Mouse (Mus musculus): ENCODE data around the gene Tmem221.

Gene Tmem221

GRCm38 (mm10) chr8:71596384-71596783 lies 37.7 kb upstream of the Tmem221 start:
- peaks cover 45% of the 10 kb centered on the region for H3K4me1 ChIP-seq (replicated peaks; ENCODE audit: low read depth, low read length)
- no peak; the same call in 1 of the 2 replicates for TF ChIP-seq CTCF (conservative IDR thresholded peaks at IDR 0.05; ENCODE audit: low read length)
- no peaks in the 10 kb centered on the region for H3K9me3 ChIP-seq (ENCODE audit: low read length)
- no peak overlapping the region; the same call in 1 of the 2 replicates for H3K4me3 ChIP-seq (replicated peaks; ENCODE audit: low read length)
- peaks cover 52% of the 10 kb centered on the region for H3K36me3 ChIP-seq (ENCODE audit: insufficient read depth, low read length)
- peaks cover 38% of the 10 kb centered on the region for H3K27me3 ChIP-seq (ENCODE audit: insufficient read depth, low read length)

GRCm38 (mm10) chr8:71595862-71596261 lies 37.2 kb upstream of the Tmem221 start:
- TF ChIP-seq CTCF (conservative IDR thresholded peaks at IDR 0.05; ENCODE audit: low read length) (no peak; the same call in 1 of the 2 replicates), NANOG (IDR thresholded peaks at IDR 0.05; ENCODE audit: borderline replicate concordance, low read length) (no peak), POU5F1 (IDR thresholded peaks at IDR 0.05; ENCODE audit: borderline replicate concordance, low read length) (no peak)
- Histone ChIP-seq H3K4me1 (replicated peaks; ENCODE audit: low read depth, low read length) (peaks cover 51% of the 10 kb centered on the region), H3K36me3 (ENCODE audit: insufficient read depth, low read length) (peaks cover 52% of the 10 kb centered on the region), H3K4me3 (replicated peaks; ENCODE audit: low read length) (no peak overlapping the region; the same call in 1 of the 2 replicates), H3K27me3 (ENCODE audit: insufficient read depth, low read length) (peaks cover 37% of the 10 kb centered on the region), H3K9me3 (ENCODE audit: low read length) (no peaks in the 10 kb centered on the region)

GRCm38 (mm10) chr8:71594324-71594722 lies 35.7 kb upstream of the Tmem221 start:
- H3K4me1 ChIP-seq (replicated peaks; ENCODE audit: low read depth, low read length), result peaks cover 63% of the 10 kb centered on the region
- H3K9me3 ChIP-seq (ENCODE audit: low read length), result no peaks in the 10 kb centered on the region
- H3K27me3 ChIP-seq (ENCODE audit: insufficient read depth, low read length), result peaks cover 24% of the 10 kb centered on the region
- TF ChIP-seq NANOG (IDR thresholded peaks at IDR 0.05; ENCODE audit: borderline replicate concordance, low read length) (no peak), POU5F1 (IDR thresholded peaks at IDR 0.05; ENCODE audit: borderline replicate concordance, low read length) (no peak), CTCF (conservative IDR thresholded peaks at IDR 0.05; ENCODE audit: low read length) (no peak)
- no peak overlapping the region for H3K4me3 ChIP-seq (replicated peaks; ENCODE audit: low read length)
- peaks cover 38% of the 10 kb centered on the region for H3K36me3 ChIP-seq (ENCODE audit: insufficient read depth, low read length)

GRCm38 (mm10) chr8:71593556-71594323 lies 35.1 kb upstream of the Tmem221 start:
- Histone ChIP-seq H3K27me3 (ENCODE audit: insufficient read depth, low read length) (peaks cover 18% of the 10 kb centered on the region), H3K9me3 (ENCODE audit: low read length) (no peaks in the 10 kb centered on the region), H3K4me3 (replicated peaks; ENCODE audit: low read length) (peak overlapping the region; percentile 95), H3K36me3 (ENCODE audit: insufficient read depth, low read length) (peaks cover 32% of the 10 kb centered on the region), H3K4me1 (replicated peaks; ENCODE audit: low read depth, low read length) (peaks cover 69% of the 10 kb centered on the region)
- no peak for TF ChIP-seq NANOG (IDR thresholded peaks at IDR 0.05; ENCODE audit: borderline replicate concordance, low read length)

GRCm38 (mm10) chr8:71592374-71593170 lies 33.9 kb upstream of the Tmem221 start:
- TF ChIP-seq NANOG (IDR thresholded peaks at IDR 0.05; ENCODE audit: borderline replicate concordance, low read length), result no peak
- no peak for TF ChIP-seq CTCF (conservative IDR thresholded peaks at IDR 0.05; ENCODE audit: low read length)
- TF ChIP-seq POU5F1 (IDR thresholded peaks at IDR 0.05; ENCODE audit: borderline replicate concordance, low read length), result no peak
- Histone ChIP-seq H3K36me3 (ENCODE audit: insufficient read depth, low read length) (peaks cover 34% of the 10 kb centered on the region), H3K4me1 (replicated peaks; ENCODE audit: low read depth, low read length) (peaks cover 75% of the 10 kb centered on the region), H3K4me3 (replicated peaks; ENCODE audit: low read length) (peak overlapping the region; percentile 95), H3K9me3 (ENCODE audit: low read length) (no peaks in the 10 kb centered on the region), H3K27me3 (ENCODE audit: insufficient read depth, low read length) (peaks cover 11% of the 10 kb centered on the region)

- H3K9me3 ChIP-seq (ENCODE audit: low read length), result no peaks in the 10 kb centered on the region
- peaks cover 30% of the 10 kb centered on the region for H3K36me3 ChIP-seq (ENCODE audit: insufficient read depth, low read length)
- peaks cover 71% of the 10 kb centered on the region for H3K4me1 ChIP-seq (replicated peaks; ENCODE audit: low read depth, low read length)
- TF ChIP-seq CTCF (conservative IDR thresholded peaks at IDR 0.05; ENCODE audit: low read length), result no peak
- TF ChIP-seq POU5F1 (IDR thresholded peaks at IDR 0.05; ENCODE audit: borderline replicate concordance, low read length), result no peak
- no peak for TF ChIP-seq NANOG (IDR thresholded peaks at IDR 0.05; ENCODE audit: borderline replicate concordance, low read length)
- peaks cover 4% of the 10 kb centered on the region; the same call in 1 of the 2 replicates for H3K27me3 ChIP-seq (ENCODE audit: insufficient read depth, low read length)
- H3K4me3 ChIP-seq (replicated peaks; ENCODE audit: low read length), result peak within 1 kb of the TSS; percentile 95
Observed at GRCm38 (mm10) chr8:71591471-71592373, 33.1 kb upstream of the Tmem221 start, which contains the start of gene Pgls. Gene Pgls, plus strand, starts transcription at chr8:71592176.

- no peaks in the 10 kb centered on the region for H3K9me3 ChIP-seq (ENCODE audit: low read length)
- no peak for TF ChIP-seq POU5F1 (IDR thresholded peaks at IDR 0.05; ENCODE audit: borderline replicate concordance, low read length)
- TF ChIP-seq CTCF (conservative IDR thresholded peaks at IDR 0.05; ENCODE audit: low read length), result no peak
- TF ChIP-seq NANOG (IDR thresholded peaks at IDR 0.05; ENCODE audit: borderline replicate concordance, low read length), result no peak
- H3K27me3 ChIP-seq (ENCODE audit: insufficient read depth, low read length), result 0 out of 2 replicates have a peak, but pooled peaks cover 3% of the 10 kb centered on the region
Observed at GRCm38 (mm10) chr8:71591017-71591416, 32.3 kb upstream of the Tmem221 start.

GRCm38 (mm10) chr8:71588762-71589161 lies 30.1 kb upstream of the Tmem221 start:
- H3K36me3 ChIP-seq (ENCODE audit: insufficient read depth, low read length), result peaks cover 32% of the 10 kb centered on the region
- H3K27me3 ChIP-seq (ENCODE audit: insufficient read depth, low read length), result peaks cover 17% of the 10 kb centered on the region
- no peak overlapping the region for H3K4me3 ChIP-seq (replicated peaks; ENCODE audit: low read length)
- peaks cover 64% of the 10 kb centered on the region for H3K4me1 ChIP-seq (replicated peaks; ENCODE audit: low read depth, low read length)
- H3K9me3 ChIP-seq (ENCODE audit: low read length), result no peaks in the 10 kb centered on the region
- TF ChIP-seq CTCF (conservative IDR thresholded peaks at IDR 0.05; ENCODE audit: low read length), result no peak
- TF ChIP-seq NANOG (IDR thresholded peaks at IDR 0.05; ENCODE audit: borderline replicate concordance, low read length), result no peak

More at GRCm38 (mm10) chr8:71591017-71591416, 32.3 kb upstream of the Tmem221 start:
- peaks cover 26% of the 10 kb centered on the region for H3K36me3 ChIP-seq (ENCODE audit: insufficient read depth, low read length)
- peak overlapping the region; percentile 95 for H3K4me3 ChIP-seq (replicated peaks; ENCODE audit: low read length)
- H3K4me1 ChIP-seq (replicated peaks; ENCODE audit: low read depth, low read length), result peaks cover 65% of the 10 kb centered on the region
